Mouse (Mus musculus) liver, embryonic 16.5 days (tissue): Measurements from ENCODE around the gene Fam185a. TPM values are rescaled to one million over a fixed set of nuclear protein-coding genes. Genes with fewer than 3 reads are reported as not detected.

Source experiments
- ATAC-seq: fragments of 200-750 bp; cut with Nextera tagmentation; 2 replicates; pipeline ENCODE4 v1.8.0; 2017; ENCODE audit warnings: low read depth, mild to moderate bottlenecking, moderate number of reproducible peaks, moderate library complexity
- H3K27ac ChIP-seq: fragments of 300-500 bp; sonication (generic); 2 replicates; pipeline ENCODE4 v1.5.1; 2014; ENCODE audit warnings: mild to moderate bottlenecking, low read length
- H3K27me3 ChIP-seq: fragments of 300-500 bp; sonication (generic); 2 replicates; pipeline ENCODE4 v1.6.1; 2014; ENCODE audit warnings: low read depth, low read length, mixed read lengths; ENCODE audit not compliant: control insufficient read depth, insufficient read depth
- H3K36me3 ChIP-seq: fragments of 300-500 bp; sonication (generic); 2 replicates; pipeline ENCODE4 v1.6.1; 2014; ENCODE audit warnings: mild to moderate bottlenecking; ENCODE audit not compliant: control insufficient read depth, insufficient read depth
- H3K4me1 ChIP-seq: fragments of 300-500 bp; sonication (generic); 2 replicates; pipeline ENCODE4 v1.6.1; 2014; ENCODE audit warnings: low read depth, low read length, mixed read lengths; ENCODE audit not compliant: control insufficient read depth
- H3K4me2 ChIP-seq: fragments of 300-500 bp; sonication (generic); 2 replicates; pipeline ENCODE4 v1.6.1; 2014; ENCODE audit warnings: low read depth, low read length, mixed read lengths
- H3K4me3 ChIP-seq: fragments of 300-500 bp; sonication (generic); 2 replicates; pipeline ENCODE4 v1.5.1; 2014; ENCODE audit warnings: low read depth, mild to moderate bottlenecking, low read length
- H3K9ac ChIP-seq: fragments of 300-500 bp; sonication (generic); 2 replicates; pipeline ENCODE4 v1.6.1; 2014; ENCODE audit warnings: low read depth, low read length
- H3K9me3 ChIP-seq: fragments of 300-500 bp; sonication (generic); replicated peaks from 2 replicates; pipeline ENCODE4 v1.6.1; 2016; ENCODE audit warnings: low read length; ENCODE audit not compliant: control insufficient read depth
- WGBS: fragments of 180-500 bp; shearing (Covaris S2); extraction: QIAGEN DNeasy Blood & Tissue Kit; methylation state at CpG from one replicate; pipeline ENCODE4 v1.1.7; 2014; ENCODE audit not compliant: insufficient replicate concordance; 5-methylcytosine and 5-hydroxymethylcytosine counted together
- polyA plus RNA-seq: library from polyadenylated mRNA; unstranded; fragments of >200 nt; fragmentation: Nextera tagmentation; extraction: Ambion mirVana; gene quantifications from 2 replicates; pipeline ENCODE4 v1.2.1, GENCODE M21; 2015

Gene Fam185a
- polyA plus RNA-seq, 1 experiment from 2014 or later, result 2.8 TPM

GRCm38 (mm10) chr5:21386432-21386831 is 38.3 kb upstream of the Fam185a start:
- Histone ChIP-seq H3K4me2 (no peak overlapping the region), H3K4me3 (no peak overlapping the region), H3K36me3 (no peaks in the 10 kb centered on the region), H3K9ac (no peak overlapping the region), H3K27me3 (no peaks in the 10 kb centered on the region), H3K27ac (no peak overlapping the region), H3K9me3 (no peaks in the 10 kb centered on the region), H3K4me1 (no peaks in the 10 kb centered on the region)
- 39% methylated on average over 4 of the region's 4 CpGs for WGBS
- ATAC-seq, result no peak

GRCm38 (mm10) chr5:21387340-21387739 is 37.4 kb upstream of the Fam185a start:
- Histone ChIP-seq H3K4me3 (no peak overlapping the region), H3K27ac (no peak overlapping the region), H3K9me3 (no peaks in the 10 kb centered on the region), H3K4me2 (no peak overlapping the region), H3K9ac (no peak overlapping the region), H3K36me3 (no peaks in the 10 kb centered on the region), H3K27me3 (no peaks in the 10 kb centered on the region), H3K4me1 (no peaks in the 10 kb centered on the region; the same call in 1 of the 2 replicates)
- ATAC-seq, result no peak

GRCm38 (mm10) chr5:21388855-21389254 is 35.9 kb upstream of the Fam185a start:
- Histone ChIP-seq H3K9ac (no peak overlapping the region), H3K27ac (no peak overlapping the region), H3K36me3 (no peaks in the 10 kb centered on the region), H3K4me1 (no peaks in the 10 kb centered on the region; the same call in 1 of the 2 replicates), H3K9me3 (no peaks in the 10 kb centered on the region), H3K4me2 (no peak overlapping the region), H3K27me3 (no peaks in the 10 kb centered on the region), H3K4me3 (no peak overlapping the region)
- WGBS, result 47% methylated on average over 4 of the region's 4 CpGs
- no peak for ATAC-seq

GRCm38 (mm10) chr5:21391616-21392384 is 33.0 kb upstream of the Fam185a start:
- no peak overlapping the region for H3K27ac ChIP-seq
- WGBS, result 44% methylated on average over 13 of the region's 13 CpGs

GRCm38 (mm10) chr5:21394562-21394961 is 30.2 kb upstream of the Fam185a start:
- ATAC-seq, result no peak
- Histone ChIP-seq H3K4me2 (no peak overlapping the region), H3K9ac (no peak overlapping the region), H3K4me1 (no peaks in the 10 kb centered on the region; the same call in none of the 2 replicates), H3K9me3 (no peaks in the 10 kb centered on the region), H3K27me3 (no peaks in the 10 kb centered on the region), H3K36me3 (no peaks in the 10 kb centered on the region), H3K27ac (no peak overlapping the region), H3K4me3 (no peak overlapping the region)
- WGBS, result 59% methylated on average over 2 of the region's 2 CpGs

More at GRCm38 (mm10) chr5:21391616-21392384, 33.0 kb upstream of the Fam185a start:
- Histone ChIP-seq H3K4me3 (no peak overlapping the region), H3K36me3 (no peaks in the 10 kb centered on the region), H3K4me2 (no peak overlapping the region), H3K4me1 (no peaks in the 10 kb centered on the region; the same call in none of the 2 replicates), H3K9me3 (no peaks in the 10 kb centered on the region), H3K27me3 (no peaks in the 10 kb centered on the region), H3K9ac (no peak overlapping the region)
- ATAC-seq, result no peak; the same call in 1 of the 2 replicates

DNA sequence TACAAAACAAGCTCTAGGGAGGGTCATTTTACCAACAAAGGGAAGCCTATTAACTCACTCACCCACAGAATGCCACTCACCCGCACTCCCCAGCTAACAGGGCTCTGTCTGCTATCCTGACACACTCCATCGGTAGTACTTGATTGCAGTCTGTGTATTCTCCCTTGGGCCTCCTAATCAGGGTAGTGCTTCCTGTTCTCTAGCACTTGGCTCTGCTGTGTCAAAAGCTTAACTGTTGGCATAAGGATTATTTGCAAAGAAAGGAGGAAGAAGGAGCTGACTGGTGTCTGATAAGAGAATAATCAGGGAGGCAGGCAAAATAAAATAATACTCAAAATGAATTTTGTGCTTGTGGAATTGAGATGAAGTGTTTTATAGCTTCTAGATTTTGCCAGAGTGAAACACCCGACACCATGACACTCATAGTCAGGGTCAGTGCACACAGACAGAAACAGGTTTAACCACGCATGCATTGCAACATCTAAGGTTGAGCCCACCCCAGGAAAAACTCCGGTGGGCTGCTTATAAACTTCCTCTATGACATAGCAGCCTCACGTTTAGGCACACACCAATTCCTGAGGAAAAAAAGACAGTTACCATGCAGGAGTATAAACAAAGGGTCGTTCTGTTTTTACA is 29.4 kb upstream of the Fam185a start:
- no peak overlapping the region for H3K9ac ChIP-seq
- no peak overlapping the region for H3K4me3 ChIP-seq
- no peaks in the 10 kb centered on the region for H3K9me3 ChIP-seq
- no peaks in the 10 kb centered on the region for H3K36me3 ChIP-seq
- H3K4me2 ChIP-seq, result no peak overlapping the region
- H3K27me3 ChIP-seq, result no peaks in the 10 kb centered on the region
- peak; percentile 16; the same call in 1 of the 2 replicates for ATAC-seq
- 11% methylated on average over 7 of the region's 7 CpGs for WGBS
- no peaks in the 10 kb centered on the region; the same call in none of the 2 replicates for H3K4me1 ChIP-seq
- no peak overlapping the region; the same call in 1 of the 2 replicates for H3K27ac ChIP-seq

GRCm38 (mm10) chr5:21411261-21411666 is 13.5 kb upstream of the Fam185a start:
- WGBS, result 12% methylated on average over 5 of the region's 5 CpGs
- Histone ChIP-seq H3K27ac (peak overlapping the region; percentile 70), H3K4me2 (peak overlapping the region; percentile 29; the same call in 1 of the 2 replicates), H3K27me3 (no peaks in the 10 kb centered on the region), H3K36me3 (no peaks in the 10 kb centered on the region), H3K9ac (no peak overlapping the region), H3K9me3 (no peaks in the 10 kb centered on the region), H3K4me1 (no peaks in the 10 kb centered on the region), H3K4me3 (no peak overlapping the region)
- peak; percentile 30; the same call in 1 of the 2 replicates for ATAC-seq

GRCm38 (mm10) chr5:21412056-21412455 is 12.7 kb upstream of the Fam185a start:
- Histone ChIP-seq H3K4me2 (no peak overlapping the region), H3K27ac (peak overlapping the region; percentile 48), H3K36me3 (no peaks in the 10 kb centered on the region), H3K9me3 (no peaks in the 10 kb centered on the region), H3K4me1 (no peaks in the 10 kb centered on the region), H3K27me3 (no peaks in the 10 kb centered on the region), H3K4me3 (no peak overlapping the region), H3K9ac (no peak overlapping the region)
- ATAC-seq, result no peak
- 38% methylated on average over 5 of the region's 5 CpGs for WGBS

GRCm38 (mm10) chr5:21413322-21413721 is 11.4 kb upstream of the Fam185a start:
- H3K36me3 ChIP-seq, result no peaks in the 10 kb centered on the region
- no peak for ATAC-seq
- 53% methylated on average over 3 of the region's 3 CpGs for WGBS
- no peak overlapping the region for H3K4me3 ChIP-seq
- H3K27me3 ChIP-seq, result no peaks in the 10 kb centered on the region
- H3K27ac ChIP-seq, result no peak overlapping the region
- no peaks in the 10 kb centered on the region for H3K4me1 ChIP-seq
- no peaks in the 10 kb centered on the region for H3K9me3 ChIP-seq
- H3K9ac ChIP-seq, result no peak overlapping the region
- H3K4me2 ChIP-seq, result no peak overlapping the region
